Mouse (Mus musculus): ENCODE results near the gene Cep63. TPM values are rescaled to one million over a fixed set of nuclear protein-coding genes. Genes with fewer than 3 reads are reported as not detected.

Gene Cep63
- total RNA-seq, 2 experiments from 2014 or later = 36.3 to 43.3 TPM

Other genes with a start within 250 kb of the Cep63 start
- gene Ky, start 120.8 kb downstream of the Cep63 start, total RNA-seq (2014; fragmentation: Nextera tagmentation) = not detected in 2 replicates
- not detected in 2 replicates for gene Ky, start 120.8 kb downstream of the Cep63 start, total RNA-seq (2017)
- 111 and 222 TPM in 2 replicates for gene Anapc13, start 238 bp downstream of the Cep63 start, total RNA-seq (2014; fragmentation: Nextera tagmentation)
- gene Anapc13, start 238 bp downstream of the Cep63 start, total RNA-seq (2017) = 120 and 157 TPM in 2 replicates
- 1.8 and 1.9 TPM in 2 replicates for gene Amotl2, start 90.1 kb upstream of the Cep63 start, total RNA-seq (2014; fragmentation: Nextera tagmentation)
- 2.5 and 2.6 TPM in 2 replicates for gene Amotl2, start 90.1 kb upstream of the Cep63 start, total RNA-seq (2017)
- 2.9 and 4.4 TPM in 2 replicates for gene Ryk, start 208.4 kb upstream of the Cep63 start, total RNA-seq (2014; fragmentation: Nextera tagmentation)
- 0.10 and 0.95 TPM in 2 replicates for gene Ryk, start 208.4 kb upstream of the Cep63 start, total RNA-seq (2017)

Data from granulocyte monocyte progenitor cell, adult 5-6 weeks (primary cell).